Mouse (Mus musculus): ENCODE data around the gene Sdhd. TPM values are rescaled to one million over a fixed set of nuclear protein-coding genes. Genes with fewer than 3 reads are reported as not detected.

Sdhd gene
- 52.9 TPM for total RNA-seq (2023)

DNA sequence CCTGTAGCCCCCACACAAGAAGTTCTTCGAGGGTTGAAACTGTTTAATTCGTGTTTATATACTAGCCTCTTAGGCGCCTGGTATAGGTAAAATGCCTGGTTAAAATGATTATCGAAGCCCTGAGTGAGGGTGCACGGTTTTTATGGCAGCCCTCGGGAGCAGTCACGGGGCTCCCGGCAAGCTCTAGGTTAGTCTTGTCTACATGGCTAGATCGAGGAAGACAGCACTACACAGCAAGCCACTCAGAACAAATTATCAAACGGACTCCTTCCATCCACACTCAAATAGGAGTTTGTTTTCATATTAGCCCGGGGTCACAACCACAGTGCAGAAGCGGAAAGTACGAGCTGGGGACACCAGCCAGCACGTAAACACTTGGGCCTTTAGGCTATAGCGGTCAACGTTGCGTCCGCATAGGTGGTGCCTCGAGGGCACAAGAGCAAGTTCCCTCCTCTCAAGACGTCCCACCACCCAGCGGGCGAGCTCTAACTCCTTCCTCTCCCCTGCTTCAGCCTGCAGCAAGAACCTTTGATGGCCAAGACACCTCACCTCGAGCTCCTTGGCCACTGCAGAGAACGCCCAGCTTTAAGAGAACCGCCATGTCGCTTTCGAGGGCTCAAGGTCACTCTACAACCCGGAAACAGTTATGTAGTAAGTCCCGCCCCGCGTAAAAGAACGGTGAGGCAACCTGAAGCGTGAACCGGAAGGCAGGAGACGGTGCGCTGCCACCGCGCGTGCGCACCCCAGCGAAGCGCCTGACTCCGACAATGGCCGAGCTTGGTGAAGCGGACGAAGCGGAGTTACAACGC is at the start of gene Sdhd, which contains the start of gene Timm8b:
Gene Sdhd (minus strand): TSS at position 624 of the 809 bp plus-strand sequence.
Gene Timm8b (plus strand): TSS at position 722 of the 809 bp plus-strand sequence.

DNA sequence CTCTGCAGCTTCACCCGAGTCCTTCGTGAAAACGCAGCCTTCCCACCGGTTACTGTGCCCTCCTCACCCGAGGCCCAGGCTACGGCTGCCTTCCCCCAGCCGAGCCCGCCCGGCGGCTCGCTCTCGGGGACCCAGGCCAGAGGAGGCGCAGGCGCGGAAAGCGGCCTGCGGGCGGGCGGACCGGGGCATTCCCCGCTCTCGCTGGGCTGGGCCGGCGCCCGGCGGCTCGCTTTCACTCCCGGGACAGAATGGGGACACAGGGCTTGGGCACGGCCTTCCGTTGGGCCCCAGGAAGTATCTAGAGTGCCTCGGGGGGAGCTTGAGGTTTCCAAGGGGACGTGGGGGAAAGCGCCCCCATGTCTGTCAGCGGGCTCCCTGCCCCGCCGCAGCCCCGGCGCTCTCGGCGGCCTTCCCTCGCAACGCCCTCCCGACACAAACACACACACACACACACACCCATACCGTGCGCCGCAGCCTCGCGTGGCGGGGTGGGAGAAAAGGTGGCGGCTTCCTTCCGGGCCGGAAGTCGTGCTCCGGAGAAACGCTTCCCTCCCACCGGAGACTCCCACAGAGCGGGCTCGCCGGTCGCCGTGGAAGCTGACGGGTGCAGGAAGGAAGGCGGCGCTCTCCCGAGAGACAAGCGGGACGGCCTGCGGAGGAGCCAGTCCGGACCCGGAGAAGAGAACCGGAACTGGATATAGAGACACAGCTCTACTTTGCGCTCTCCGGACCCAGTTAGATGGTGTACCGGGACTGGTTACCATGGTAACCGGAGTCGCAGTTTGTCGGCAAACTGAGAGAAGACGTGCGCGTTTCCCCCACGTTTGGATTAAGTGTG is 13.4 kb upstream of the Sdhd start, which contains the start of the genes Pih1d2 and Nkapd1:
Gene Pih1d2 (plus strand): TSS at position 556 of the 838 bp plus-strand sequence.
Gene Nkapd1 (minus strand): TSS at position 699 of the 838 bp plus-strand sequence.

DNA sequence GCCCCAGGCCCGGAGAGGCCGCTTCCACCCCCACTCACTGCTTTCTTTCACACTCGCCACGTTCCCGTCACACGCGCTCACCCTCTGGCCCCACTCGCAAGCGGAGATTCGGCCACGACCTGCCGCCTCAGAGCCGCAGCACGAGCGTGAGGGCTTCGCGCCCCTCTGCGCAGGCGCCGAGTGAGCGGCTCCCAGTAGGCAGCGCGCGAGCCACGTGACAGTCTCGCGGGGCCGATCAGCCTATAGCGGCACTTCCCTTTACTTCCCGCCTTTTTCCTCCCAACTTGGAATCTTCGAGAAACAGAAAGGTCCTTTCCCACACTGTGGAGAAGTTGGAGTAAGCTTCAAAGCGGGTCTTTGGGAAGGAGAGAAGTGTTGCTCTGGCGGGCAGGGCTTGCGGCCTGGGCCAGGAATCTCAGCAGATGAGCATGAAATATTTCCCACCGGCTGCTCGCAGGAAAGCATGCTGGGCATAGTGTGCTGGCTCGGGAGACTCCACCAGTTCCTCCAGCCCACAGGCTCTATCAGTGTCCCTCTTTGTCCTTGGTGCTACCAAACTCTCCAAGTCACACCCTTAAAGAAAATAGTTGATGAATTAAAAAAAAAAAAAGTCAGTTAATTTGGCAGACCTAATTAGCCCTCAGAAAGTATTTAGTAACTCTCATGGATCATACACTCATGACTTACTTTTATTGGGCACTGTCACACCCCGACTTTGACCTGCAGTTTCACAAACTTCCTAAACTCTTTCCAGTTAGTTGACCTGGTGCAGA is 42.3 kb downstream of the Sdhd start, which contains the start of gene Tex12:
Gene Tex12 (minus strand): TSS at position 181 of the 773 bp plus-strand sequence.

DNA sequence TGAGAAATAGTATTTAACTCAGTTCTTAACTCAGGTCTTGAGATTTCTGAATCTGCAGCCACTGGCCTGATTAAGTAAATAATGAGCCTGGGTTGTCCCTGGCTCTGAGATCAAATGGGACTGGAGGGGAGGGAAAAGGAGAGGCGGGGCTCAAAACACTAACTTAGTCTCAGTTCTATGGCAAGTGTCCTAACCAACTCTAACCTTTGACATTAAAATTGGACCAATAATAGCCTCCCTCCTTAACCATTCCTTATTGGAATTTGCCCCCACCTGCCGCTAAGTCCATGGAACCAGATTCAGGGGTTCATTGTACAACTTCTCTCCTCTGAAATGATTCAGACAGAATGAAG is 48.5 kb downstream of the Sdhd start, which contains the start of gene Bco2:
Gene Bco2 (minus strand): TSS at position 88 of the 353 bp plus-strand sequence.

DNA sequence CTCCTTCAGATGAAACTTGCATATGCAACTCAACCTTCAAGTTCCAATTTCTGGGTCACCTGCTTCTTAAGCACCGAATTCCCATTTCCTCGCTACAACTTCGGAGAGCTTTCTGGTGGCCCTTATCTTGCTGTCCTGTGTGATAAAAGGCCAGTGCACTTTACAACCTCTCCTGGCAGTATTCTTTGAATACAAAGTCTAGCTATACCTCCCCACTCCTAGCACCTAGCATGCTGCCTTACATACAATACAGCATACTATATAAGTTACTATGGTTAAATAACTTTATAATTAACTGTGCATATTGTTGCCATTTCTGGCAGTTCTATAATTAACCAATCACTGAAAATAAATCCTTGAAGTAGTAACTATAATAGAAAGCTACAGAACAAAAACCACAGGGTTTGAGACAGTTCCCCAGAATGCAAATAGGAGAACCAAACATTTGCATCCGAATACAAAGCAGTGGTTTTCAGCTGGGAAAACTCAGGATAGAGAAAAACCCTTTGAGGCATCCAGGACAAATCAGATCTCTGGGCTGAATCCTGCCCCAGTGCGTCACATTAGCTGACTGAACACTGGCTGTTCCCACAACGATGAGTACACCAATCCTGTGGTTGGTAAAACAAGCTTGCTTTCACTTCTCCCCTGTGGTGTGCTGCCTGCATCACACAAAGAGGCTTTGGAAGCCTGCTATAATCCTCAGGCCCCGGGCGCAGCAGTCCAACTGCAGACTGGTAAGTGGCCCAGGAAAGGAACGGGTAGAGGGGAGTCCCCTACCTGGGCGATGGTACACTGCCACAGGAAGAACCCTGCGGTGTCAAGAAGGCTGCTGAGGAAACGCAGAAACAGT is 49.1 kb downstream of the Sdhd start, which contains the start of gene Il18:
Gene Il18 (plus strand): TSS at position 587 of the 853 bp plus-strand sequence.

Other genes with a start within 250 kb of the Sdhd start
- gene Plet1, start 109.3 kb downstream of the Sdhd start, total RNA-seq (2023), result not detected
- 40.5 TPM for gene Pts, start 75.1 kb downstream of the Sdhd start, total RNA-seq (2023)
- 2.3 TPM for gene Il18, start 49.0 kb downstream of the Sdhd start, total RNA-seq (2023)
- not detected for gene Bco2, start 48.6 kb downstream of the Sdhd start, total RNA-seq (2023)
- gene Tex12, start 42.5 kb downstream of the Sdhd start, total RNA-seq (2023), result not detected
- 42.6 TPM for gene Timm8b, start 98 bp upstream of the Sdhd start, total RNA-seq (2023)
- gene Pih1d2, start 13.5 kb upstream of the Sdhd start, total RNA-seq (2023), result 1.7 TPM
- gene Nkapd1, start 13.7 kb upstream of the Sdhd start, total RNA-seq (2023), result 32.5 TPM
- 27.2 TPM for gene Dlat, start 56.0 kb upstream of the Sdhd start, total RNA-seq (2023)
- gene Dixdc1, start 135.7 kb upstream of the Sdhd start, total RNA-seq (2023), result not detected
- not detected for gene 2310030G06Rik, start 142.7 kb upstream of the Sdhd start, total RNA-seq (2023)
- gene Cryab, start 147.5 kb upstream of the Sdhd start, total RNA-seq (2023), result not detected
- not detected for gene Hspb2, start 148.5 kb upstream of the Sdhd start, total RNA-seq (2023)
- gene Fdxacb1, start 164.4 kb upstream of the Sdhd start, total RNA-seq (2023), result 7.9 TPM
- 20.2 TPM for gene Alg9, start 171.2 kb upstream of the Sdhd start, total RNA-seq (2023)
- 11.1 TPM for gene 1110032A03Rik, start 171.7 kb upstream of the Sdhd start, total RNA-seq (2023)
- gene Ppp2r1b, start 241.5 kb upstream of the Sdhd start, total RNA-seq (2023), result 68.4 TPM